Comparison of ENCODE assay signal across 8 mouse cellular contexts in genomic region chrX:42067791-42068200, GRCm38 (mm10). TPM values are rescaled to one million over a fixed set of nuclear protein-coding genes. Genes with fewer than 3 reads are reported as not detected.
DNase-seq lines count a peak whose midpoint lies in the region; ATAC-seq and TF ChIP-seq lines count a peak whose summit lies in the region.

No protein-coding gene starts in this region.

- DNase-seq in G1E (ENCODE audit: low spot score), result peak; percentile 57
- peak; percentile 67 for DNase-seq in cerebellum, adult 11 months
- peak; percentile 75 for DNase-seq in forebrain, embryonic 14.5 days (ENCODE audit: low spot score)
- peak; percentile 81 for DNase-seq in heart, postnatal 4 days
- DNase-seq in layer of hippocampus, adult 8-10 months (ENCODE audit: low spot score in 2 of 2), result peak; percentile 19 to 32
- DNase-seq in ovary, postnatal 14 days (ENCODE audit: low spot score), result peak; percentile 52
- DNase-seq in thymus, postnatal 4 days, result peak; percentile 82

- peaks cover 9% of the 10 kb centered on the region for H3K36me3 ChIP-seq in G1E (replicated peaks)
- H3K36me3 ChIP-seq in forebrain, embryonic 14.5 days (ENCODE audit: control insufficient read depth, insufficient read depth, low read length), result no peaks in the 10 kb centered on the region
- H3K36me3 ChIP-seq in lung, embryonic 16.5 days (ENCODE audit: control insufficient read depth, insufficient read depth, low read length), result no peaks in the 10 kb centered on the region

- H3K4me1 ChIP-seq in G1E (ENCODE audit: insufficient read depth, low read depth, low read length), result peaks cover 6% of the 10 kb centered on the region
- H3K4me1 ChIP-seq in forebrain, embryonic 14.5 days (ENCODE audit: control insufficient read depth, insufficient read depth, low read length), result peaks cover 3% of the 10 kb centered on the region; the same call in 1 of the 2 replicates
- H3K4me1 ChIP-seq in lung, embryonic 16.5 days (replicated peaks; ENCODE audit: control insufficient read depth, insufficient read depth, low read length), result peaks cover 2% of the 10 kb centered on the region; the same call in 1 of the 2 replicates

- peak overlapping the region; percentile 93 for H3K27ac ChIP-seq in forebrain, embryonic 14.5 days (ENCODE audit: low read depth, low read length)
- H3K27ac ChIP-seq in lung, embryonic 16.5 days (ENCODE audit: low read length), result peak overlapping the region; percentile 97

- no peaks in the 10 kb centered on the region for H3K9me3 ChIP-seq in G1E (replicated peaks)
- H3K9me3 ChIP-seq in forebrain, embryonic 14.5 days (replicated peaks; ENCODE audit: control insufficient read depth, low read length), result no peaks in the 10 kb centered on the region
- no peaks in the 10 kb centered on the region for H3K9me3 ChIP-seq in lung, embryonic 16.5 days (ENCODE audit: control insufficient read depth, low read length)

- TF ChIP-seq CTCF in G1E (IDR thresholded peaks at IDR 0.05; ENCODE audit: low read depth, low read length), result no peak

- H3K9ac ChIP-seq in forebrain, embryonic 14.5 days (ENCODE audit: low read length), result peak overlapping the region; percentile 56
- peak overlapping the region; percentile 66 for H3K9ac ChIP-seq in lung, embryonic 16.5 days (ENCODE audit: low read length)

- H3K27me3 ChIP-seq in G1E (ENCODE audit: insufficient read depth, low read length), result no peaks in the 10 kb centered on the region
- no peaks in the 10 kb centered on the region for H3K27me3 ChIP-seq in forebrain, embryonic 14.5 days (replicated peaks; ENCODE audit: control insufficient read depth, insufficient read depth, low read length)
- no peaks in the 10 kb centered on the region for H3K27me3 ChIP-seq in lung, embryonic 16.5 days (ENCODE audit: control insufficient read depth, insufficient read depth, low read depth, low read length)

- peak; percentile 9; the same call in 1 of the 2 replicates for ATAC-seq in G1E (ENCODE audit: extremely low read depth, insufficient number of reproducible peaks, low FRiP score, poor library complexity, severe bottlenecking)
- peak; percentile 80 for ATAC-seq in forebrain, embryonic 14.5 days
- ATAC-seq in lung, embryonic 16.5 days (ENCODE audit: low read depth), result peak; percentile 84

- peak overlapping the region; percentile 47 for H3K4me2 ChIP-seq in forebrain, embryonic 14.5 days (ENCODE audit: low read length)
- H3K4me2 ChIP-seq in lung, embryonic 16.5 days (ENCODE audit: low read depth, low read length), result peak overlapping the region; percentile 40

- peak overlapping the region; percentile 71 for H3K4me3 ChIP-seq in G1E (ENCODE audit: low read depth, low read length)
- peak overlapping the region; percentile 39 for H3K4me3 ChIP-seq in forebrain, embryonic 14.5 days (ENCODE audit: low read depth, low read length)
- peak overlapping the region; percentile 53 for H3K4me3 ChIP-seq in lung, embryonic 16.5 days (ENCODE audit: low read length)

- WGBS in forebrain, embryonic 14.5 days, result 32% methylated on average over 27 of the region's 27 CpGs
- WGBS in lung, embryonic 16.5 days, result 13% methylated on average over 11 of the region's 27 CpGs

RNA-seq across cellular contexts. Expression of gene Xiap, which starts 8.3 kb away (rescaled TPM):
- 65.0 and 70.0 TPM in 2 replicates for total RNA-seq in G1E (2014; fragmentation: Nextera tagmentation)
- 36.2 and 46.9 TPM in 2 replicates for total RNA-seq in G1E (2017)
- 66.9 and 72.5 TPM in 2 replicates for polyA plus RNA-seq in G1E (2012)
- polyA plus RNA-seq in forebrain, embryonic 14.5 days (2014; fragmentation: Nextera tagmentation; extraction: Ambion mirVana), result 10.8 and 13.5 TPM in 2 replicates
- total RNA-seq in heart, postnatal 4 days (2021), result 10 to 100 TPM; 46.6 to 51.1 TPM
- total RNA-seq in layer of hippocampus, adult 8-10 months (2022), result 10 to 100 TPM; 42.4 to 52.9 (median 47.9) TPM
- polyA plus RNA-seq in lung, embryonic 16.5 days (2015; fragmentation: Nextera tagmentation; extraction: Ambion mirVana), result 18.5 and 20.1 TPM in 2 replicates

Comparison
In these comparisons a context has a peak if more than half of its experiments do, and no peak if none do; other contexts are left out.
1. Peak in every context shown above with its lines: DNase-seq, ATAC-seq, H3K4me3 ChIP-seq and H3K27ac ChIP-seq.
2. ATAC-seq: peak in every context shown above with its lines; median percentile 84 in lung, embryonic 16.5 days; 80 in forebrain, embryonic 14.5 days; 9 in G1E.
3. DNase-seq: peak in every context shown above with its lines; median percentile 82 in thymus, postnatal 4 days; 81 in heart, postnatal 4 days; 75 in forebrain, embryonic 14.5 days; 67 in cerebellum, adult 11 months; 57 in G1E; 52 in ovary, postnatal 14 days; 26 in layer of hippocampus, adult 8-10 months.